Mouse (Mus musculus) CH12.LX (cell line): ENCODE measurements around the gene Plekha6. TPM values are rescaled to one million over a fixed set of nuclear protein-coding genes. Genes with fewer than 3 reads are reported as not detected.

Source experiments
- DNase-seq: peaks from one replicate; pipeline ENCODE4 v3.0.0-alpha.2; 2013; ENCODE audit errors: extremely low read depth
- H3K27ac ChIP-seq: 2 replicates; pipeline ENCODE4 v1.5.1; 2012; ENCODE audit warnings: low read depth, mild to moderate bottlenecking, control low read depth, moderate library complexity; ENCODE audit not compliant: insufficient read depth
- H3K27me3 ChIP-seq: replicated peaks from 2 replicates; pipeline ENCODE3; 2012; ENCODE audit warnings: inconsistent platforms
- H3K36me3 ChIP-seq, 2 experiments: replicated peaks in 1 of 2; 2 replicates each; pipeline versions ENCODE3 to v1.6.1; 2012; ENCODE audit warnings: inconsistent platforms in 1 of 2, low read length in 1 of 2, mild to moderate bottlenecking in 1 of 2, mixed read lengths in 1 of 2, moderate library complexity in 1 of 2; ENCODE audit not compliant: control insufficient read depth in 1 of 2, insufficient read depth in 1 of 2
- H3K4me1 ChIP-seq, 2 experiments: 2 replicates each; pipeline ENCODE4 v1.6.1; 2012; ENCODE audit warnings: inconsistent platforms in 1 of 2, moderate library complexity in 1 of 2; ENCODE audit not compliant: insufficient read depth in 2 of 2, control insufficient read depth in 1 of 2
- H3K4me2 ChIP-seq: 2 replicates; pipeline ENCODE4 v1.6.1; 2012; ENCODE audit warnings: low read depth, mild to moderate bottlenecking, control low read depth; ENCODE audit not compliant: poor library complexity, insufficient read depth, severe bottlenecking
- H3K4me3 ChIP-seq, 3 experiments: fragments of 150-350 bp in 1 of 3; sonication (generic) in 1 of 3; replicated peaks in 1 of 3; 2 replicates each; pipeline versions ENCODE3 to v1.5.1; 2011 to 2012; ENCODE audit warnings: low read depth in 2 of 3, low read length in 2 of 3, mild to moderate bottlenecking in 2 of 3, moderate library complexity in 2 of 3, control low read depth in 1 of 3, improper control_type of control experiment in 1 of 3, inconsistent platforms in 1 of 3, mixed read lengths in 1 of 3; ENCODE audit not compliant: poor library complexity in 1 of 3
- H3K79me2 ChIP-seq: replicated peaks from 2 replicates; pipeline ENCODE4 v1.6.1; 2012; ENCODE audit warnings: mild to moderate bottlenecking, moderate library complexity; ENCODE audit not compliant: control insufficient read depth, poor library complexity, insufficient read depth, severe bottlenecking; ENCODE audit errors: extremely low read depth
- H3K9ac ChIP-seq: 2 replicates; pipeline ENCODE4 v1.6.1; 2012; ENCODE audit warnings: low read depth, mild to moderate bottlenecking, control low read depth, moderate library complexity; ENCODE audit not compliant: insufficient read depth
- H3K9me3 ChIP-seq: replicated peaks from 2 replicates; pipeline ENCODE3; 2012; ENCODE audit warnings: low read length, inconsistent platforms, mixed read lengths
- CHD1 ChIP-seq: IDR thresholded peaks from 2 replicates; pipeline ENCODE4 v1.6.1; 2012; ENCODE audit warnings: low read depth, low read length, improper control_type of control experiment, inconsistent platforms
- CHD2 ChIP-seq: IDR thresholded peaks from 2 replicates; pipeline ENCODE4 v1.6.1; 2011; ENCODE audit warnings: low read length, improper control_type of control experiment
- E2F4 ChIP-seq: IDR thresholded peaks from 2 replicates; pipeline ENCODE4 v1.6.1; 2011; ENCODE audit warnings: low read depth, low read length, improper control_type of control experiment; ENCODE audit not compliant: insufficient replicate concordance
- ELF1 ChIP-seq: IDR thresholded peaks from 2 replicates; pipeline ENCODE4 v1.6.1; 2014; ENCODE audit warnings: low read depth, mild to moderate bottlenecking, inconsistent platforms, low read length, improper control_type of control experiment
- EP300 ChIP-seq: IDR thresholded peaks from 2 replicates; pipeline ENCODE4 v1.6.1; 2011; ENCODE audit warnings: low read length, improper control_type of control experiment
- ETS1 ChIP-seq: conservative IDR thresholded peaks from 2 replicates; pipeline ENCODE4 v1.6.1; 2012; ENCODE audit warnings: low read depth, mild to moderate bottlenecking, inconsistent platforms, low read length, improper control_type of control experiment, moderate library complexity
- HCFC1 ChIP-seq: IDR thresholded peaks from 2 replicates; pipeline ENCODE4 v1.6.1; 2012; ENCODE audit warnings: low read depth, mild to moderate bottlenecking, inconsistent platforms, low read length, improper control_type of control experiment
- IRF4 ChIP-seq: IDR thresholded peaks from 2 replicates; pipeline ENCODE4 v1.6.1; 2014; ENCODE audit warnings: low read depth, mild to moderate bottlenecking, inconsistent platforms, low read length, improper control_type of control experiment
- JUN ChIP-seq: IDR thresholded peaks from 2 replicates; pipeline ENCODE4 v1.6.1; 2011; ENCODE audit warnings: low read depth, mild to moderate bottlenecking, low read length, improper control_type of control experiment, moderate library complexity; ENCODE audit not compliant: insufficient read depth
- JUND ChIP-seq: conservative IDR thresholded peaks from 2 replicates; pipeline ENCODE4 v1.6.1; 2011; ENCODE audit warnings: low read depth, low read length, improper control_type of control experiment
- MAFK ChIP-seq: IDR thresholded peaks from 2 replicates; pipeline ENCODE4 v1.6.1; 2011; ENCODE audit warnings: low read length, improper control_type of control experiment; ENCODE audit not compliant: insufficient replicate concordance
- MAX ChIP-seq: IDR thresholded peaks from 2 replicates; pipeline ENCODE4 v1.6.1; 2011; ENCODE audit warnings: low read length, improper control_type of control experiment
- MAZ ChIP-seq: IDR thresholded peaks from 2 replicates; pipeline ENCODE4 v1.6.1; 2012; ENCODE audit warnings: low read depth, mild to moderate bottlenecking, inconsistent platforms, low read length, improper control_type of control experiment, moderate library complexity
- MEF2A ChIP-seq: IDR thresholded peaks from 2 replicates; pipeline ENCODE4 v1.6.1; 2014; ENCODE audit warnings: low read depth, mild to moderate bottlenecking, inconsistent platforms, low read length, improper control_type of control experiment, borderline replicate concordance
- NELFE ChIP-seq: IDR thresholded peaks from 2 replicates; pipeline ENCODE4 v1.6.1; 2011; ENCODE audit warnings: low read depth, low read length, improper control_type of control experiment
- NRF1 ChIP-seq: IDR thresholded peaks from 2 replicates; pipeline ENCODE4 v1.6.1; 2014; ENCODE audit warnings: low read depth, mild to moderate bottlenecking, inconsistent platforms, low read length, improper control_type of control experiment, moderate library complexity
- POLR2AphosphoS2 ChIP-seq: IDR thresholded peaks from 2 replicates; pipeline ENCODE4 v1.6.1; 2011; ENCODE audit warnings: low read depth, low read length, improper control_type of control experiment
- RCOR1 ChIP-seq: conservative IDR thresholded peaks from 2 replicates; pipeline ENCODE4 v1.6.1; 2012; ENCODE audit warnings: low read depth, mild to moderate bottlenecking, inconsistent platforms, low read length, improper control_type of control experiment
- SMC3 ChIP-seq: IDR thresholded peaks from 2 replicates; pipeline ENCODE4 v1.6.1; 2011; ENCODE audit warnings: low read depth, low read length, improper control_type of control experiment
- TBP ChIP-seq: conservative IDR thresholded peaks from 2 replicates; pipeline ENCODE4 v1.6.1; 2011; ENCODE audit warnings: low read depth, low read length, improper control_type of control experiment
- TCF12 ChIP-seq: IDR thresholded peaks from 2 replicates; pipeline ENCODE4 v1.6.1; 2014; ENCODE audit warnings: low read depth, mild to moderate bottlenecking, inconsistent platforms, low read length, improper control_type of control experiment
- UBTF ChIP-seq: IDR thresholded peaks from 2 replicates; pipeline ENCODE4 v1.6.1; 2012; ENCODE audit warnings: low read depth, mild to moderate bottlenecking, inconsistent platforms, low read length, improper control_type of control experiment, moderate library complexity
- USF2 ChIP-seq: conservative IDR thresholded peaks from 2 replicates; pipeline ENCODE4 v1.6.1; 2011; ENCODE audit warnings: low read depth, low read length, improper control_type of control experiment
- ZKSCAN1 ChIP-seq: IDR thresholded peaks from 2 replicates; pipeline ENCODE4 v1.6.1; 2012; ENCODE audit warnings: low read depth, inconsistent platforms, low read length, improper control_type of control experiment, borderline replicate concordance
- ZMIZ1 ChIP-seq: IDR thresholded peaks from 2 replicates; pipeline ENCODE4 v1.6.1; 2012; ENCODE audit warnings: low read depth, mild to moderate bottlenecking, inconsistent platforms, low read length, improper control_type of control experiment
- dilution Hi-C: fragments of 300-500 bp; cut with MboI; formaldehyde crosslinking; loops from 2 replicates; pipeline ENCODE4 v1.14.3; 2020; ENCODE audit warnings: low sequenced_read_pairs; ENCODE audit not compliant: extremely low pct_unique_long_range_greater_than_20kb, extremely low pct_ligation_motif_present
- in situ Hi-C: fragments of 300-500 bp; cut with MboI; formaldehyde crosslinking; loops from 3 replicates; pipeline ENCODE4 v1.14.3; 2019; ENCODE audit warnings: low sequenced_read_pairs, low pct_ligation_motif_present, low pct_unique_long_range_greater_than_20kb, mixed read lengths
- polyA plus RNA-seq: library from polyadenylated mRNA; unstranded; fragments of >175 nt; gene quantifications from 2 replicates; pipeline ENCODE4 v1.2.1, GENCODE M21; 2012; ENCODE audit warnings: low read depth; ENCODE audit not compliant: insufficient read length
- total RNA-seq, 2 experiments: library from RNA; depleted of rRNA; stranded (reverse); fragments of 300-350 nt in 1 of 2; fragments of >200 nt in 1 of 2; gene quantifications; 2 replicates each; pipeline ENCODE4 v1.2.3; 2012 to 2014

Gene Plekha6
- total and polyA plus RNA-seq, 3 experiments, result 0.07 TPM; not detected in 2

DNA sequence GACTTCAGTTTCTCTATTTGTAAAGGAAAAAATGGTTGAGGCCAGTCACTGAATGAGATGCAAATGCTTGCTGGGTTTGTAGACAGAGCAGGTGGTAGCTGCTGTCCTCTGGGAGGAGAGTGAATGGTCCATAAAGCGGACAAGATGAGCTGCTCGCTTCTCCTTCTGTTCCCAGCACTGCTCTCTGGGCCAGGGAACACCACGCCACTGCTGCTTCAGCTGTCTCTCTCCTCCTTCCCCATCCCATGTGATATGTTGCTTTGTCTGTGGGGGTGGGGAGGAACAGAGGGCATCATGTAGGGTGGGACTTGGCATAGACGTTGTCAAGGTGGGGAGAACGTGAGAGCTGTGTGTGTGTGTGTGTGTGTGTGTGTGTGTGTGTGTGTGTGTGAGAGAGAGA is 53.0 kb downstream of the Plekha6 start:
- Histone ChIP-seq H3K27me3 (peaks cover 84% of the 10 kb centered on the region), H3K4me2 (0 out of 2 replicates have a peak overlapping the region, but pooled peaks have one; percentile 14), H3K4me1 (peaks cover 10 to 34% of the 10 kb centered on the region in 2 experiments), H3K9ac (no peak overlapping the region), H3K27ac (no peak overlapping the region), H3K36me3 (no peaks in the 10 kb centered on the region), H3K4me3 (no peak overlapping the region), H3K79me2 (no peaks in the 10 kb centered on the region), H3K9me3 (no peaks in the 10 kb centered on the region)
- in situ Hi-C loops, result no loop called here
- dilution Hi-C loops, result no loop called here
- TF ChIP-seq NELFE (no peak), UBTF (no peak), E2F4 (no peak), MAZ (no peak), JUND (no peak), HCFC1 (no peak), MAFK (no peak), ZKSCAN1 (no peak), TCF12 (no peak), JUN (no peak), ELF1 (no peak), USF2 (no peak)
- peak; percentile 13 for DNase-seq

DNA sequence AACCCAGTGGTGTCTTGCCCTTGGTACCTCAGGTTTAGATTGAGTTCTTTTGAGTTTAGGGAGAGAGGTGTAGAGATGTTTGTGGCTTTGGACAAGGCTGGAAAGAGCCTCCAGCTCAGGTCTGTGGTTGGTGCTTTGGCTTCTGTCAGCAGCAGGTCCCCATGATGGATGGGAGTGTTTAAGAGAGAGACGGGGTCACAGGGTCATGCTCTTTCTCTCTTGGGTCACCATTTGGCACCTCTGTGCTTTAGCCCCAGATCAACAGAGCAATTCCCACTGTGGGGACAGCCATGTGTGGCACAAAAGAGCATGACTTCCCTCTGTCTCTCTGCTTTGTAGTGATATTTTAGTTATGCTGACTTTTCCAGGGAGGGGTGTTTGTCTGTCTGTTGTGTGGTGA is 55.1 kb downstream of the Plekha6 start:
- H3K4me3 ChIP-seq, result no peak overlapping the region
- no peak for DNase-seq
- in situ Hi-C loops, result no loop called here
- no peaks in the 10 kb centered on the region for H3K79me2 ChIP-seq
- H3K27me3 ChIP-seq, result peaks cover 92% of the 10 kb centered on the region
- H3K36me3 ChIP-seq, result no peaks in the 10 kb centered on the region
- H3K27ac ChIP-seq, result no peak overlapping the region
- H3K4me1 ChIP-seq, result peaks cover 10 to 34% of the 10 kb centered on the region in 2 experiments
- TF ChIP-seq CHD2 (no peak), MEF2A (no peak), JUND (no peak), POLR2AphosphoS2 (no peak), ELF1 (no peak), UBTF (no peak), ETS1 (no peak), IRF4 (no peak), TBP (no peak), NELFE (no peak), JUN (no peak), CHD1 (no peak), SMC3 (no peak), EP300 (no peak), NRF1 (no peak), ZMIZ1 (no peak), MAX (no peak), RCOR1 (no peak)
- TF ChIP-seq, all 38 proteins: peak for 0
- Histone ChIP-seq H3K4me2 (no peak overlapping the region), H3K9ac (no peak overlapping the region), H3K9me3 (no peaks in the 10 kb centered on the region)
- dilution Hi-C loops, result no loop called here
